Mouse (Mus musculus) midbrain, embryonic 11.5 days (tissue): Measurements from ENCODE around the gene Pdia5. TPM values are rescaled to one million over a fixed set of nuclear protein-coding genes. Genes with fewer than 3 reads are reported as not detected.
A peak's percentile ranks its signal among the peaks of the same experiment; 100 is the strongest.

ENCODE experiments used
- ATAC-seq: fragments of 200-750 bp; cut with Nextera tagmentation; 2 replicates; pipeline ENCODE4 v1.8.0; 2017; ENCODE audit warnings: moderate TSS enrichment, moderate library complexity; ENCODE audit not compliant: low FRiP score
- DNase-seq: peaks from one replicate; pipeline ENCODE4 v3.0.0; 2015; ENCODE audit warnings: low spot score; ENCODE audit errors: missing footprints
- H3K27ac ChIP-seq: fragments of 300-500 bp; sonication (generic); 2 replicates; pipeline ENCODE4 v1.5.1; 2014; ENCODE audit warnings: low read depth, low read length
- H3K27me3 ChIP-seq: fragments of 300-500 bp; sonication (generic); 2 replicates; pipeline ENCODE4 v1.6.1; 2014; ENCODE audit warnings: mild to moderate bottlenecking, low read length, moderate library complexity, mixed read lengths; ENCODE audit not compliant: control insufficient read depth, insufficient read depth
- H3K36me3 ChIP-seq: fragments of 300-500 bp; sonication (generic); 2 replicates; pipeline ENCODE4 v1.6.1; 2014; ENCODE audit warnings: mild to moderate bottlenecking, low read length, moderate library complexity, mixed read lengths; ENCODE audit not compliant: control insufficient read depth, insufficient read depth
- H3K4me1 ChIP-seq: fragments of 300-500 bp; sonication (generic); 2 replicates; pipeline ENCODE4 v1.6.1; 2014; ENCODE audit warnings: low read length; ENCODE audit not compliant: control insufficient read depth, insufficient read depth
- H3K4me2 ChIP-seq: fragments of 300-500 bp; sonication (generic); 2 replicates; pipeline ENCODE4 v1.6.1; 2014; ENCODE audit warnings: mild to moderate bottlenecking, moderate library complexity
- H3K4me3 ChIP-seq: fragments of 300-500 bp; sonication (generic); 2 replicates; pipeline ENCODE4 v1.5.1; 2014; ENCODE audit warnings: low read depth, low read length
- H3K9ac ChIP-seq: fragments of 300-500 bp; sonication (generic); 2 replicates; pipeline ENCODE4 v1.6.1; 2014; ENCODE audit warnings: low read length
- H3K9me3 ChIP-seq: fragments of 300-500 bp; sonication (generic); 2 replicates; pipeline ENCODE4 v1.6.1; 2016; ENCODE audit warnings: low read length; ENCODE audit not compliant: control insufficient read depth
- WGBS: fragments of 180-500 bp; shearing (Covaris S2); extraction: QIAGEN DNeasy Blood & Tissue Kit; methylation state at CpG from one replicate; pipeline ENCODE4 v1.1.7; 2014; 5-methylcytosine and 5-hydroxymethylcytosine counted together
- polyA plus RNA-seq: library from polyadenylated mRNA; unstranded; fragments of >200 nt; fragmentation: Nextera tagmentation; extraction: Ambion mirVana; gene quantifications from 2 replicates; pipeline ENCODE4 v1.2.1, GENCODE M21; 2014

Gene Pdia5
- polyA plus RNA-seq, 1 experiment from 2014 or later = 9.6 TPM

DNA sequence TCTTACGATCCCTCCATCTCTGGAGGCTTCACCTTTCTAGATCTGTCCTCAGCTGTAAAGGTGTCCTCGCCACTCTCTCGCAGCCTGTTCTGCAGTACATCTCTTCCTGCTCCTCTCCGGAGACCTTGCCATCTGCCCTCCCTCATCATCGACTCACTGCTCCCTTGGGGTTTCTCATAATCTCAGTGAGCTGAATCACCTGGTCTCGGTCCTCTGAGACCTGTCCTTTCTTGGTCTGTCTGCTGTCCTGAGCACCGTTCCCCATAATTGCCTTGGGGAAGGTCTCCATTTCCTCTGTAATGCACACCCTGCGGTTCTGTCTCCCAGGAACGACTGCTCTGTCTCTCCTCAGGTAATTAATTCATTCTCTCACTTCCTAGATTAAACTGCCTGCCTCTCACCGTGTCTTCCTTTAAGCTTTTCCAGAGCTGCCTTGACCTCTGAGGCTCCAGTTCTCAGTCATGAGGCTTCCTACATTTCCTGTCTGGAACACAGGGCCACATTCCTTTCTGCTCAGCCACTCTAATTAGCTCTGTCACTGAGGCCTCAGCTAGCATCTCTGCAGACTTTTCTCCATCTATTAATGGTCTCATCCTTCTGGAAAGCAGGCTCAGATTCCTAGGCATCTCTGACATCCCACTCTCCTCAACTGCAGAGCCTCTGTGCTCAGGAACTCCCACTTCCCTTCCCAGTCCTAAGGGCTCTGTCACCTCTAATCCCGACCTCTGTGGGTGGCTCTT, 18.8 kb upstream of the Pdia5 start:
- Histone ChIP-seq H3K4me3 (no peak overlapping the region), H3K9ac (no peak overlapping the region), H3K27ac (no peak overlapping the region), H3K27me3 (no peaks in the 10 kb centered on the region), H3K9me3 (no peaks in the 10 kb centered on the region), H3K4me1 (peaks cover 3% of the 10 kb centered on the region; the same call in 1 of the 2 replicates), H3K4me2 (no peak overlapping the region), H3K36me3 (no peaks in the 10 kb centered on the region)
- no peak for DNase-seq
- ATAC-seq = no peak
- WGBS = 64% methylated on average over 11 of the region's 11 CpGs

DNA sequence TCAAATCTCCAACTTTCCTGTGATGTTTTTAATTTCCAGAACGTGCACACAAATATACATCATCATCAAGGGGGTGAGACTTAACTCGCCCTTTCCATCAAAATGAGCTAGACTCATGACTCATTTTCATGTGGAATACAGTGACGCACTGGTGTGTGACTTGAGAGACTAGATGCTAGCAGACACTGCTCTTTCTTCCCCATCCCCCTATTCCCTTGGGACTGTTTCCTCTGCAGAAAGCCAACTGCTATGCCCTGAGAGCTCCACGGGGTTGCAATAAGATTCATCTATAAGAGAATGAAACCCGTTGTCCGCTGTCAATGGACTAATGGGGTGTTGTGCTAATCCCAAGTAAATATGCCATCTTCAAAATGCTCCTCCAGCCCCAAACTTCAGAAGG, 17.9 kb upstream of the Pdia5 start:
- DNase-seq = no peak
- Histone ChIP-seq H3K4me3 (no peak overlapping the region), H3K27ac (no peak overlapping the region), H3K27me3 (no peaks in the 10 kb centered on the region), H3K36me3 (no peaks in the 10 kb centered on the region), H3K4me1 (peaks cover 3% of the 10 kb centered on the region; the same call in 1 of the 2 replicates), H3K9me3 (no peaks in the 10 kb centered on the region), H3K4me2 (no peak overlapping the region), H3K9ac (no peak overlapping the region)
- ATAC-seq = no peak
- WGBS = 85% methylated on average over 6 of the region's 6 CpGs

DNA sequence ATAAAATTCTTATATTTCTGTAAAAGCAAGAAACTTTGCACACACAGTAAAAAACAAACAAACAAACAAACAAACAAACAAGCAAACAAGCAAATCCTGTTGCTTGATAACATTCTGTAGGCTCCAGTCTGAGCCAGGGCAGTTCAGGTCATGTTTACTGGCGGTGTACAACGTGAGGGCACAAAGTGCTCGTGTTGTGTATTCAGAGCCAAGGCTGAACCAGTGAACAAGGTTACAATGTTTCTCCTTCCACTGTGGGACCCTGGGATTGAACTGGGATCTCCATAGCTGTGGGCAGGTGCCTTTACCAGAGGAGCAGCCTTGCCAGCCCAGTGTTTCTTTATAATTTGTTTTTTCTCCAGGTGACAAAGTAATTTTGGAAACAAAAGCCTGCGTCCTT, 15.1 kb upstream of the Pdia5 start:
- DNase-seq (no peak), ATAC-seq (no peak)
- WGBS = 96% methylated on average over 4 of the region's 4 CpGs
- Histone ChIP-seq H3K27me3 (no peaks in the 10 kb centered on the region), H3K9ac (no peak overlapping the region), H3K9me3 (no peaks in the 10 kb centered on the region), H3K36me3 (no peaks in the 10 kb centered on the region), H3K4me1 (peaks cover 3% of the 10 kb centered on the region; the same call in 1 of the 2 replicates), H3K4me2 (no peak overlapping the region), H3K4me3 (no peak overlapping the region), H3K27ac (no peak overlapping the region)

DNA sequence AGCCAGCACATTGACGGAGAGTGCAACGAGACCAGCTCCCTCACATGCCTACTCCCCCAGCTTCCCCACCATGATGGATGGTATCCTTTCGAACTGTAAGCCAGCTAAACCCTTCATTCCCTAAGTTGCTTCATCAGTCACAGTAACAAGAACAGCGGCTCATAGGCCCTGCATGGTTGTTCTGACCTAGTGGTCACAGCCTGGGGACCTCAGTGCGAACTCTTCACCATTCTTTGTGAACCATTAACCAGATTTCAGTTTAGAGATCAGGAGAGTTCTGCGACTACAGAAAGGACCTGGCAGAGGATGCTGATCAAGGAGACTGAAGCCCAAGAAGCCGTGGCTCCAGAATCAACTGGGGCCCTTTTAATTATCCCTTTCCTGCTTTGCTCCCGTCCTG, 13.6 kb upstream of the Pdia5 start:
- DNase-seq = peak; percentile 68
- no peak overlapping the region for H3K4me3 ChIP-seq
- no peak overlapping the region for H3K4me2 ChIP-seq
- no peaks in the 10 kb centered on the region for H3K36me3 ChIP-seq
- H3K9ac ChIP-seq = no peak overlapping the region
- no peaks in the 10 kb centered on the region for H3K27me3 ChIP-seq
- H3K4me1 ChIP-seq = no peaks in the 10 kb centered on the region
- no peaks in the 10 kb centered on the region; the same call in 1 of the 2 replicates for H3K9me3 ChIP-seq
- 93% methylated on average over 8 of the region's 8 CpGs for WGBS
- ATAC-seq = no peak
- H3K27ac ChIP-seq = no peak overlapping the region

DNA sequence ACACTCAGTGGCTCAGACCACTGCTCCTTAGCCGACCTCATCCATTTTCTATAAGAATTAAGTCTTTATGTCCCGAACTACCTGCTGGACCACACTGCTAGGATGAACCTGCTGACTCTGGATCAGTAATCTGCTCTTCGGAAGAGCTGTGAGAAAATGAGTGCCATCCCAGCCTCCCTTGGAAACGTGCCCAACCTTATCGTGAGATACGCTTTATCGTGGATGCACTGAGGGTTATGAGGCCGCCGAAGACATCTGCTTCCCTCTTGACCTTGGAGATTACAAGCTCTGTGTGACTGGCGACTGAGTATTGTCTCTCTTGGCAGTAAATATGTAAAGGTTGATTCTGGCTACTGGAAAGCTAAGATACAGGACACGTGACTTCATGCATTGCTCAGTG, 11.8 kb upstream of the Pdia5 start:
- no peaks in the 10 kb centered on the region for H3K36me3 ChIP-seq
- ATAC-seq (no peak), DNase-seq (peak; percentile 28)
- H3K4me1 ChIP-seq = no peaks in the 10 kb centered on the region
- WGBS = 93% methylated on average over 11 of the region's 11 CpGs
- no peak overlapping the region for H3K4me3 ChIP-seq
- no peak overlapping the region for H3K4me2 ChIP-seq
- H3K9me3 ChIP-seq = no peaks in the 10 kb centered on the region; the same call in 1 of the 2 replicates
- H3K27ac ChIP-seq = no peak overlapping the region
- H3K9ac ChIP-seq = no peak overlapping the region
- H3K27me3 ChIP-seq = no peaks in the 10 kb centered on the region

DNA sequence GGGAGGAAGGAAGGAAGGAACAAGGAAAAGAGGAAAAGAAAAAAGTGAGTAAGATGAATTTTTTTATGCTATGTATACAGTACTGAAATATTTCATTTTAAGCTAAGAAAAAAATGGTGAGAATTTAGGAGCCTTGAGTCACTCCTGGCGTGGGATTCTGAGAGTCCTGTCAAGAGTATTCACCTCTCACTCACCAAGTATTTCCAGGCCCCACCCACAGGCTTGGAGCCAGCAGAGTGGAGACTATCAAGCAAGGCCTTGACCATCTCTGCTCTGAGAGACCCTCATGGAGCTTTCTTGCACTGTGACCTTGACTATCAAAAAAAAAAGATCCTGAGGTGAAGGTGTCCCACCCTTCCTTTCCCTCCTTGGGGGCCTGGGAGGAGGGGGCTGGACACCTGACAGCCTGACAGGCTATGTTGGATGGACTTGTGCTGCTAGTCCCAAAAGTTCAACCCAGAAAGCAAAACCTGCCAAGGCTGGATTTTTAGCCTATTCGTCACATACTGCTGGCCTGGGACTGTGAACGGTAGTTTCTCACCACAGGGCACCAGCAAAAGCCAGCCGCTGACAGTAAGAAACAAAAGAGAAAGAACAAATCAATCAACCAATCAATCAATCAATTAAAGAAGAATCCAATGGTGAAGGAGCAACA, 10.6 kb upstream of the Pdia5 start:
- H3K4me2 ChIP-seq = no peak overlapping the region
- H3K9me3 ChIP-seq = no peaks in the 10 kb centered on the region; the same call in 1 of the 2 replicates
- DNase-seq = peak; percentile 69
- H3K9ac ChIP-seq = no peak overlapping the region
- no peak for ATAC-seq
- no peaks in the 10 kb centered on the region for H3K36me3 ChIP-seq
- 77% methylated on average over 4 of the region's 4 CpGs for WGBS
- H3K27ac ChIP-seq = no peak overlapping the region
- no peaks in the 10 kb centered on the region for H3K4me1 ChIP-seq
- no peak overlapping the region for H3K4me3 ChIP-seq
- no peaks in the 10 kb centered on the region for H3K27me3 ChIP-seq

DNA sequence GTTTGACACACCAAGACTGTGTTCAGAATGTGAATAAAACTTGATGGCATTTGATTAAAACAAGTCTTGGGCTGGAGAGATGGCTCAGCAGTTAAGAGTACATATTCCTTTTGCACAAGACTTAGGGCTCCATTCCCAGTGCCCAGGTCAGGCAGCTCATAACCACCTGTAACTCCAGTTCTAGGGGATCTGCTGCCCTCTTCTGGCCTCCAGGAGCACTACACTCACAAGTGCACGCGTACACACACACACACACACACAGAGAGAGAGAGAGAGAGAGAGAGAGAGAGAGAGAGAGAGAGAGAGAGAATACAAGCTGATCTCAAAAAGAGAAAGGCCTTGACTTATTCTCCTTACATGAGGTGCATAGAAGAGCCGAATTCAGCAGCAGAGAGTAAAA, 9.7 kb upstream of the Pdia5 start:
- Histone ChIP-seq H3K4me1 (no peaks in the 10 kb centered on the region), H3K36me3 (no peaks in the 10 kb centered on the region), H3K27ac (no peak overlapping the region), H3K4me2 (no peak overlapping the region), H3K4me3 (no peak overlapping the region), H3K9ac (no peak overlapping the region), H3K27me3 (no peaks in the 10 kb centered on the region), H3K9me3 (no peaks in the 10 kb centered on the region; the same call in 1 of the 2 replicates)
- DNase-seq (peak; percentile 75), ATAC-seq (no peak)
- WGBS = 84% methylated on average over 3 of the region's 3 CpGs

DNA sequence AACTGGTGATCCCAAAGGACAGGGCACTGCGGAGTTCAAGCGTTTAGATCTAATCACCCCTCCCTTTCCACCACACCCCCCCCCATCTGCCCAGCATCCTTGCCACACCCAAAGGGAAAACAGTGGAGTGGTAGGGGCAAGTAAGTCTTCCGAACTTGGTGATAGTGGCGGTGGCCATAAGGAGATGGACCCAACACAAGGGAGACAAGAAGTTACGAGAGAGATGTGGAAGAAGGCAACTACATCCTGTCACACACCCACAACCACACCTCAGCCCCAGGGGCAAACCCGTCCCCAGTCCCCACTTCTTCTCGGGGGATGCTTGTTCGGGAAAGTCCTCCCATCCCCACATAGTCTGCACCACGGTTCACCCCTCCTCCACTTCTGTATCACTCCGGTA, 880 bp downstream of the Pdia5 start:
- Histone ChIP-seq H3K27ac (no peak overlapping the region), H3K4me1 (peaks cover 12% of the 10 kb centered on the region)
- 13% methylated on average over 10 of the region's 10 CpGs for WGBS

DNA sequence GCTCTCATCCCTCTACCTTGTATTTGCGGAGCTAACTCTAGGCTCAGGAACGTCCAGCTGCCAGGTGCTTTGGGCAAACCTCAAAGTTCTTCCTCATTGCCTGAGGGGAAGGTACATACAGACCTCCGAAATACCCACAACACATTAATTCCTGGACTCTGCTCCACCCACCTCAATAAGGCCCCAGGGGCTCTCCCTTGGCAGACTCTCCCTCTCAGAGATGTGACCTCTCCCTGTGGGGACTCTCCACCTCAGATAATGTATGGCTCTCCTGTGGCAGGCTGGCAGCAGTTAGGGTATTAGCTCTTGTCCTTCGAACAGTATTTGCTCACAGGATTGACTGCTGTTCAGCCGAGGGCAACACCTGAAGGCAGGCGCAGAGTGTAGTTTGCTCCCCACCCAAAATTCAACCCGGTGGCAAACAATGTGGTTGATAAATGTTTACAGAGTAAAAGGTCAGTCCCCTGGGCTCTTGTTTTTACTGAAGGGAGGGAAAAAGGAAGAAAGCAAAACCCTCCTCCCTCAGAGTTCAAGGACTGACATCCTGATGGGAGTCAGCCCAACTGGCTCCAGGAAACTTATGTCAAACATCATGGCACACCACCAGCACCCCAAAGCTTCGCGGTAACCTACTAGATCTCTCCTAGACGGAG, 1.5 kb downstream of the Pdia5 start:
- H3K36me3 ChIP-seq = no peaks in the 10 kb centered on the region
- peaks cover 12% of the 10 kb centered on the region for H3K4me1 ChIP-seq
- no peaks in the 10 kb centered on the region for H3K9me3 ChIP-seq
- no peak for ATAC-seq
- H3K27ac ChIP-seq = no peak overlapping the region
- H3K27me3 ChIP-seq = no peaks in the 10 kb centered on the region
- no peak overlapping the region; the same call in 1 of the 2 replicates for H3K4me2 ChIP-seq
- DNase-seq = peak; percentile 81
- WGBS = 55% methylated on average over 10 of the region's 10 CpGs
- peak overlapping the region; percentile 64; the same call in 1 of the 2 replicates for H3K4me3 ChIP-seq
- no peak overlapping the region for H3K9ac ChIP-seq

More for the DNA sequence above, 880 bp downstream of the Pdia5 start:
- Histone ChIP-seq H3K4me3 (peak overlapping the region; percentile 64), H3K9me3 (no peaks in the 10 kb centered on the region), H3K9ac (peak overlapping the region; percentile 72), H3K4me2 (peak overlapping the region; percentile 99), H3K27me3 (no peaks in the 10 kb centered on the region), H3K36me3 (no peaks in the 10 kb centered on the region)
- DNase-seq (peak; percentile 89), ATAC-seq (no peak)
